Mouse (Mus musculus) midbrain, embryonic 14.5 days (tissue): ENCODE results near the gene Neurl2. TPM values are rescaled to one million over a fixed set of nuclear protein-coding genes. Genes with fewer than 3 reads are reported as not detected.
A peak's percentile ranks its signal among the peaks of the same experiment; 100 is the strongest.
"Not testable (repeated sequence)": the region's sequence is repeated elsewhere in the genome, so short reads cannot be mapped to it uniquely, and the experiment has no call there.

Source experiments
- ATAC-seq: fragments of 200-750 bp; cut with Nextera tagmentation; 2 replicates; pipeline ENCODE4 v1.8.0; 2017; ENCODE audit warnings: moderate number of reproducible peaks, moderate library complexity; ENCODE audit not compliant: low FRiP score, low TSS enrichment
- DNase-seq: peaks from one replicate; pipeline ENCODE4 v3.0.0-alpha.2; 2015
- H3K27ac ChIP-seq: fragments of 300-500 bp; sonication (generic); replicated peaks from 2 replicates; pipeline ENCODE4 v1.5.1; 2014; ENCODE audit warnings: mild to moderate bottlenecking, low read depth, low read length, moderate library complexity
- H3K27me3 ChIP-seq: fragments of 300-500 bp; sonication (generic); 2 replicates; pipeline ENCODE4 v1.6.1; 2014; ENCODE audit warnings: low read length, control low read depth, mixed read lengths; ENCODE audit not compliant: control insufficient read depth, insufficient read depth
- H3K36me3 ChIP-seq: fragments of 300-500 bp; sonication (generic); 2 replicates; pipeline ENCODE4 v1.6.1; 2014; ENCODE audit warnings: low read length, control low read depth; ENCODE audit not compliant: control insufficient read depth, insufficient read depth
- H3K4me1 ChIP-seq: fragments of 300-500 bp; sonication (generic); 2 replicates; pipeline ENCODE4 v1.6.1; 2014; ENCODE audit warnings: mild to moderate bottlenecking, antibody characterized with exemption, low read length, control low read depth; ENCODE audit not compliant: control insufficient read depth, insufficient read depth
- H3K4me2 ChIP-seq: fragments of 300-500 bp; sonication (generic); 2 replicates; pipeline ENCODE4 v1.6.1; 2014; ENCODE audit warnings: mild to moderate bottlenecking, low read length, moderate library complexity
- H3K4me3 ChIP-seq: fragments of 300-500 bp; sonication (generic); replicated peaks from 2 replicates; pipeline ENCODE4 v1.5.1; 2014; ENCODE audit warnings: low read depth, low read length
- H3K9ac ChIP-seq: fragments of 300-500 bp; sonication (generic); replicated peaks from 2 replicates; pipeline ENCODE4 v1.6.1; 2014; ENCODE audit warnings: mild to moderate bottlenecking, low read length, moderate library complexity
- H3K9me3 ChIP-seq: fragments of 300-500 bp; sonication (generic); 2 replicates; pipeline ENCODE4 v1.6.1; 2016; ENCODE audit warnings: low read length, control low read depth, mixed read lengths; ENCODE audit not compliant: control insufficient read depth
- WGBS: fragments of 180-500 bp; shearing (Covaris S2); extraction: QIAGEN DNeasy Blood & Tissue Kit; methylation state at CpG from one replicate; pipeline ENCODE4 v1.1.7; 2014; 5-methylcytosine and 5-hydroxymethylcytosine counted together
- polyA plus RNA-seq: library from polyadenylated mRNA; unstranded; fragments of >200 nt; fragmentation: Nextera tagmentation; extraction: Ambion mirVana; gene quantifications from 2 replicates; pipeline ENCODE4 v1.2.1, GENCODE M21; 2014

Neurl2 gene
- polyA plus RNA-seq, 1 experiment from 2014 or later: 5.1 TPM

DNA sequence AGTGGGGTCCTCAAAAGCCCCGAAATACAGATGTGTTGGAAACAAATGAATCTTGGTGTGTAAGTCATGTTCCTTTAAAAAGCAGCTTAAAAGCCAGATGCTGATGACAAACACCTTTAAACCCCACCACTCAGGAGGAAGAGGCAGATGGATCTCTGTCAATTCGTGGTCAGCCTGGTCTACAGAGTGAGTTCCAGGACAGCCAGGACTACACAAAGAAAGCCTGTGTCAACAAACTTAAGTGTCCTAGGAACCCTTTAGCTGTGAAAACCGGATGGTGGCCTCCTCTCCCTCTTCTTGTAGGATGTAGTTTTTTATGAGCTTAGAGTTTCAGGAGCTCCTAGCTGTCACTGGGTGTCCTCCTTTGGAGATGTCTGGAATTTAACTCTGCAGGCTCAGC lies 40.4 kb upstream of the Neurl2 start:
- ATAC-seq (no peak), DNase-seq (no peak)
- no peak overlapping the region for H3K27ac ChIP-seq
- H3K4me1 ChIP-seq: peaks cover 17% of the 10 kb centered on the region
- 73% methylated on average over 3 of the region's 3 CpGs for WGBS
- no peaks in the 10 kb centered on the region for H3K36me3 ChIP-seq
- no peaks in the 10 kb centered on the region for H3K9me3 ChIP-seq
- no peak overlapping the region for H3K4me3 ChIP-seq
- no peaks in the 10 kb centered on the region for H3K27me3 ChIP-seq
- H3K4me2 ChIP-seq: no peak overlapping the region
- no peak overlapping the region for H3K9ac ChIP-seq

DNA sequence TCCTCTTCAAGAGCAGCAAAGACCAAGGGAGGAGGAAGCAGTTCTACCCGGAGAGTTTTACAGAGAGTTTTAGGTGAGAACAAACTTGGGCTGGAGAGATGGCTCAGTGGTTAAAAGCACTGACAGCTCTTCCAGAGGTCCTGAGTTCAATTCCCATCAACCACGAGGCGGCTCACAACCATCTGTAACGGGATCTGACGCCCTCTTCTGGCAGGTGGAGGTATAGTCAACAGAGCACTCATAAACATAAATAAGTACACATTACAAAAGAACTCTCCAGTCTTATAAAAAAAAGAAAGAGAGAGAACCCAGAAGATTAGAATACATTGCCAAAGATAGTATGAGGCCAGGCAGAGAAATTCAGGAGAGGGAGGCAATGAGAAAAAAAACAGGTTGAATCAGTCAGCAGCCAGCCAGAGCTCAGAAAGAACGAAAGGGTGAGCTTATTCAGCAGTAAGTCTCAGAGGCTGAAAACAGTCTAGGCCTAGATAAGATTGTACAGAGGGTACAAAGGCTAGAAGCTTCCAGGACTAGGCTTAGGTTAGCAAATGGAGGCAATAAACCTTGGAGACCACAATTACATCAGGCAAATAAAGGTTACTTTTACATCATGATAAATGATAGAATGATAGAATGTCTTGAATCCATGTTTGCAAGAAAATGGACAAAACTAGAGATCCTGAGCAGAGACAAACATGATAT lies 38.5 kb upstream of the Neurl2 start:
- Histone ChIP-seq H3K4me3 (no peak overlapping the region), H3K9ac (no peak overlapping the region), H3K27me3 (no peaks in the 10 kb centered on the region), H3K4me1 (0 out of 2 replicates have a peak, but pooled peaks cover 4% of the 10 kb centered on the region), H3K9me3 (no peaks in the 10 kb centered on the region), H3K27ac (no peak overlapping the region), H3K4me2 (no peak overlapping the region), H3K36me3 (no peaks in the 10 kb centered on the region)
- 55% methylated on average over 6 of the region's 6 CpGs for WGBS
- ATAC-seq (no peak), DNase-seq (no peak)

DNA sequence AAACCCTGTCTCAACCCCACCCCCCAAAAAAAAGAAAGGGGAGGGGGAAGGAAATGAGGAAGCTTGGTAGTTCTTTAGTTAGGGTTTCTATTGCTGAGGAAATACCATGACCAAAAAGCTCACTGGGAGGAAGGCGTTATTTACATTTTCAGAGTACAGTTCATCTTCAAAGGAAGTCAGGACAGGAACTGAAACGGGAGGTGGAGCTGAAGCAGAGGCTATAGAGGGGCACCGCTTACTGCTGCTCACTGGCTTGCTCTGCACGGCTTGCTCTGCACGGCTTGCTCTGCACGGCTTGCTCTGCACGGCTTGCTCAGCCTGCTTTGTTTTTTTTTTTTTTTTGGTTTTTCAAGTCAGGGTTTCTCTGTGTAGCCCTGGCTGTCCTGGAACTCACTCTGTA lies 35.2 kb upstream of the Neurl2 start:
- ATAC-seq (no peak), DNase-seq (no peak)
- Histone ChIP-seq H3K4me2 (no peak overlapping the region), H3K27ac (no peak overlapping the region), H3K9me3 (no peaks in the 10 kb centered on the region), H3K27me3 (no peaks in the 10 kb centered on the region), H3K9ac (no peak overlapping the region), H3K4me3 (no peak overlapping the region), H3K36me3 (no peaks in the 10 kb centered on the region), H3K4me1 (no peaks in the 10 kb centered on the region)
- WGBS: 89% methylated on average over 7 of the region's 7 CpGs

DNA sequence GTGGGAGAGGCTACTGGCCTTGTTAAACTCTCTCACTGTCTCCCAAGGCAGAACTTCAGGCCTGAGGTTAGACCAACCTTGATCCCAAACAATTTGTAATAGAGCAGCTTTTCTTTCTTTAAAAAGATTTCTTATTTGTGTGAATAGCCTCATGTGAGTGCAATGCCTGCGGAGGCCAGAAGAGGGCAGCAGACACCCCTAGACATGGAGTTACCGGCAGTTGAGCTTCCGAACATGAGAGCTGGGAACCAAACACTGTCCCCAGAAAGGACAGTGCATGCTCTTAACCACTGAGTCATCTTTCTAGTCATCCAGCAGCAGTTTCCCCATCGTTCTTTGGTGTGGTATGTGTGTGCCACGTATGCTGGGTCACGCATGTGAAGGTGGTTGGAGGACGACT lies 34.3 kb upstream of the Neurl2 start:
- H3K36me3 ChIP-seq: no peaks in the 10 kb centered on the region
- H3K4me1 ChIP-seq: no peaks in the 10 kb centered on the region
- H3K9me3 ChIP-seq: no peaks in the 10 kb centered on the region
- no peak overlapping the region for H3K9ac ChIP-seq
- H3K27me3 ChIP-seq: no peaks in the 10 kb centered on the region
- no peak overlapping the region for H3K4me3 ChIP-seq
- ATAC-seq (no peak), DNase-seq (no peak)
- no peak overlapping the region for H3K4me2 ChIP-seq
- WGBS: 90% methylated on average over 7 of the region's 7 CpGs
- H3K27ac ChIP-seq: no peak overlapping the region

DNA sequence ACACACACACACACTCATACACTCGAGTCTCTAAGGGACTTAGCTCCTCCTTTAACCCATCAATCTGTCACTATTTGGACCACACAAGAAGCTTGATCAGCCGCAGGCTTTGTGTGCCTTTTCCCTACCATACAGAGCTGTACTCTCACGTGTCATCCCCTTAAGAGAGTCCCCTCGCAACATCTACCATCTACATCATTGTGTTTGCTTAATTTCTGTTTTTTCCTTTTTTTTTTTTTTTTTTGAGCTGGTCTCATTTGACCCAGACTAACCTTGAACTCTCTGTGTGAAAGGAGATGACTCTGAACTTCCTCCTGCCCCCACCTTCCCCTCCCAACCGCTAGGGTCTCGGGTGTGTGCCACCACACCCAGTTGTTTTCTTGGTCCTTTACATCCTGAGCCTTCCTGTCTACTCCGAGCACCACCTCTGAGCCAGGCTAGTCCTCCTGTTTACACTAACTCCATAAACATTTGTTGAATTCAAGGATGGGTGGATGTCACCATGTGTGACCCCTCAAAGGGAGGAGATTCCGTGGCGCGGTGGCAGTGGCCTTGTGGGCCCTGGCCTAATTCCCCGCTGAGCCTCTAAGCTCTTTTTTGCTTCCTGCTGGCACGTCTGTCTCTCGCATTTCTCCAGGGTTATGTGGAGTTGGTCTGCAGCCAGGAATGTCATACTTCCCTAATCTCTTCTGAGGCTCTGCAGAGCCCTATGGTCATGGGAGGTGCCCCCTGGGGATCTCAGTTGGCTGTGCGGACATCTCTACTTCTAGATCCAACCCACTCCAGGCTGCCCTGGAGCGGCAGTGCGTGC lies 33.7 kb upstream of the Neurl2 start:
- no peaks in the 10 kb centered on the region for H3K27me3 ChIP-seq
- DNase-seq (no peak), ATAC-seq (no peak)
- no peaks in the 10 kb centered on the region for H3K36me3 ChIP-seq
- no peak overlapping the region for H3K4me2 ChIP-seq
- no peaks in the 10 kb centered on the region for H3K4me1 ChIP-seq
- H3K9me3 ChIP-seq: no peaks in the 10 kb centered on the region
- 66% methylated on average over 16 of the region's 16 CpGs for WGBS
- no peak overlapping the region for H3K4me3 ChIP-seq
- H3K9ac ChIP-seq: no peak overlapping the region
- H3K27ac ChIP-seq: no peak overlapping the region

DNA sequence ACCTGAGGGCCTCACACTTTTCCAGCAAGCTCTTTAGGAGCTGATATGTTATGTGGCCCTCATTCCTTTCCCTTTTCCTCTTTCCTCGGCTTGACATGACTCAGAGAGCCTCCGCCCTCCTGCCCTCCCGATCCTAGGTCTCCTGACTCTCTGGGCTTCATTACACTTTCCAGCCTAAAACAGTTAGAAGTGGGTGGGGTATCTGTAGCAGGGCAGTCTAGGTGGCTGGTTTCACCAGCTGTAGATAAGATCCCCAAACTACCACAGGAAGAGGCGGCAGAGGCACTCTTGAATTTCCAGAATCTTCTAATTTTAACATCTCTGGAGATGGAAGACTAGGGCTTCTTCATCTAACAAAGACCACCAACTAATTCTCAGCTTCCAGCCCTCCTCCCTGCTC lies 31.3 kb upstream of the Neurl2 start:
- Histone ChIP-seq H3K4me3 (no peak overlapping the region), H3K9ac (no peak overlapping the region), H3K4me2 (no peak overlapping the region), H3K9me3 (no peaks in the 10 kb centered on the region), H3K36me3 (no peaks in the 10 kb centered on the region), H3K4me1 (no peaks in the 10 kb centered on the region), H3K27me3 (no peaks in the 10 kb centered on the region), H3K27ac (no peak overlapping the region)
- 84% methylated on average over 4 of the region's 4 CpGs for WGBS
- ATAC-seq: no peak
- no peak for DNase-seq

DNA sequence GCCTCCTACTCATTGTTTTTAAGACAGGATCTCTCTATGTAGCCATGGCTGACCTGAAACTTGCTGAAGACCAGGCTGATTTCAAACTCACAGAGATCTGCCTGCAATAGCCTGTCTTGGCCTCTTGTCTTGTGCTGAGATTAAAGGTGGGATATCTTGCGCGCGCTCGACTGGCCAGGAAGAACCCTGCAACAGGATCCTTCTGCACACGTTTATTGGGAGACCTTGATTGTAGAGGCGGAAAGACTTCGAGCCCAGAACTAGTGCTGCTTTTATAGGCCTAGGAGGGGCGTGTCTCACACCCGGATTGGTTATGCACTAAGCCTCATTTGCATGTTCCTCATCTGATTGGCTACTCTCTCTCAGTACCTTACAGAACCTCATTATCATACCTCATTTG lies 30.2 kb upstream of the Neurl2 start:
- not testable (repeated sequence) for H3K27ac ChIP-seq, H3K9me3 ChIP-seq, DNase-seq, ATAC-seq, H3K4me1 ChIP-seq, H3K4me3 ChIP-seq, H3K27me3 ChIP-seq, H3K36me3 ChIP-seq, H3K4me2 ChIP-seq, H3K9ac ChIP-seq
- 93% methylated on average over 9 of the region's 9 CpGs for WGBS

DNA sequence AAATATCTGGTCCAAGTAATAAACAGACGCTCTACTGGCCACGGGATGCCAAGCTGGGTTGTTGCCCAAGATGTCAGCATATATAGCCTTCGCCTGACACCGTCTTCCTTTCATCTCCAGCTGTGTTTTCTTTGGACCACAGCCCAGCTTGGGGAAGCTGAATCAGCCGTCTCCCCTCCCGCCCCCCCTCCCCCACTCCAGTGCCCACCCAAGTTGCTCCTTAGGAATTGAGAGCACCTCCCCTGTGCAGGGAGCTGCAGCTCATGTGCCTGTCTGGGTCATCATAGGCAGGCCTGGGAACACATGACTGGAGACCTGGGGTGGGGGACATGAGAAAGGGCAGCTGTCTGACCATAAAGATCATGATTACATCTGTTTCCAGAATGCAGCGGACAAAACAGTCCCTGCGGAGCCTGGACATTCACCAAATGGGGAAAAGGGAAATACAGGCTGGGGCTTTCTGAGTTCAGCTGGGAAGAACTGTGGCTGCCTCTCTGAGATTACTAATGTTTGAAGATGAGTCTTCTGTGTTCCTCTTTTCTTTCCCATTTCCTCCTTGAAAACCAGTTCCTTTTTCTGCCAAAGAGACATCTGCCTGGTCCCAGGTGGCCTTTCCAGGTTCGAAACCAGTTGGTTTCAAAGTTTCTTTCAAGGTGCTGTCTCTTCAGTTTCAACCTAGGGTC lies 29.1 kb upstream of the Neurl2 start:
- no peak overlapping the region for H3K4me2 ChIP-seq
- peak; percentile 70 for DNase-seq
- H3K9ac ChIP-seq: no peak overlapping the region
- H3K27me3 ChIP-seq: peaks cover 5% of the 10 kb centered on the region
- 52% methylated on average over 9 of the region's 9 CpGs for WGBS
- H3K4me1 ChIP-seq: peaks cover 9% of the 10 kb centered on the region; the same call in 1 of the 2 replicates
- H3K27ac ChIP-seq: no peak overlapping the region; the same call in 1 of the 2 replicates
- H3K9me3 ChIP-seq: no peaks in the 10 kb centered on the region
- H3K4me3 ChIP-seq: no peak overlapping the region
- H3K36me3 ChIP-seq: no peaks in the 10 kb centered on the region
- no peak for ATAC-seq
